Mouse (Mus musculus): ENCODE data around the gene Hist1h4h.

DNA sequence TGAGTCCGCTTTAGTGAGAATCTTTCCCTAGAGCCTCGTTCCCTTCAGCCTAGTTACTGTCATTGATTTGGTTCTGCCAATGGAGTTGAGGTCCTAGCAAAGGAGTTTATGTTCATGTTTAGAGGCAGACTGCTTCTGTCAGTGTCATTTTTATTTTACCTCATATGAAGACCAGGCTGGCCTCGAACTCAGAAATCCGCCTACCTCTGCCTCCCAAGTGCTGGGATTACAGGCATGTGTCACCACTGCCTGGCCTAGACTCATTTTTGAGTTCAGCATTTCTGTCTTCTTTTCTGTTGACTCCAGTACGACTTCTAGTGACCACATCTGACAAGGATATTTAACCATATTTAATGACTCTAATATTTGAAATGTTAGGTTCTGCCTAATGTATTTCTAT lies 15.6 kb upstream of the Hist1h4h start:
- TF ChIP-seq POLR2AphosphoS5 (IDR thresholded peaks at IDR 0.05; ENCODE audit: borderline replicate concordance, low read depth, low read length) (no peak), CTCF (IDR thresholded peaks at IDR 0.05 in 2 of 3, conservative IDR thresholded peaks at IDR 0.05 in 1 of 3; ENCODE audit: control insufficient read depth in 1 of 3, insufficient read depth in 1 of 3, low read depth in 2 of 3, low read length in 3 of 3, poor library complexity in 1 of 3, severe bottlenecking in 1 of 3) (no peak), POLR2AphosphoS2 (IDR thresholded peaks at IDR 0.05; ENCODE audit: low read length) (no peak), CHD1 (IDR thresholded peaks at IDR 0.05; ENCODE audit: low read depth, low read length) (no peak), CHD2 (IDR thresholded peaks at IDR 0.05; ENCODE audit: low read length) (no peak), POLR2A (IDR thresholded peaks at IDR 0.05; ENCODE audit: control insufficient read depth in 1 of 2, insufficient read depth in 1 of 2, low read depth in 1 of 2, low read length in 2 of 2, poor library complexity in 1 of 2) (no peak)
